Mouse (Mus musculus): ENCODE results near the gene Sf1. TPM values are rescaled to one million over a fixed set of nuclear protein-coding genes. Genes with fewer than 3 reads are reported as not detected.
A peak's percentile ranks its signal among the peaks of the same experiment; 100 is the strongest.

Gene Sf1
- polyA plus RNA-seq, 1 experiment = 365 TPM

GRCm38 (mm10) chr19:6321786-6322621 is 41.5 kb upstream of the Sf1 start:
- Histone ChIP-seq H3K4me3 (ENCODE audit: control insufficient read depth, insufficient read depth, low read length) (no peak overlapping the region), H3K27me3 (ENCODE audit: control insufficient read depth, insufficient read depth, low read length) (no peaks in the 10 kb centered on the region), H3K36me3 (ENCODE audit: control insufficient read depth, insufficient read depth, low read length) (no peaks in the 10 kb centered on the region), H3K4me1 (replicated peaks; ENCODE audit: control insufficient read depth, insufficient read depth, low read length) (no peaks in the 10 kb centered on the region), H3K27ac (ENCODE audit: control insufficient read depth, insufficient read depth, low read length) (no peak overlapping the region)
- 94% methylated on average over 33 of the region's 33 CpGs for WGBS
- DNase-seq = no peak
- TF ChIP-seq CTCF (IDR thresholded peaks at IDR 0.05; ENCODE audit: borderline replicate concordance, control insufficient read depth, extremely low read depth, insufficient read depth, low read length, poor library complexity) (no peak), POLR2A (IDR thresholded peaks at IDR 0.05; ENCODE audit: control insufficient read depth, extremely low read depth, insufficient read depth, low read length, poor library complexity) (no peak)

- 94% methylated on average over 9 of the region's 9 CpGs for WGBS
- DNase-seq = no peak
- Histone ChIP-seq H3K27me3 (ENCODE audit: control insufficient read depth, insufficient read depth, low read length) (no peaks in the 10 kb centered on the region), H3K27ac (ENCODE audit: control insufficient read depth, insufficient read depth, low read length) (no peak overlapping the region), H3K4me3 (ENCODE audit: control insufficient read depth, insufficient read depth, low read length) (no peak overlapping the region), H3K36me3 (ENCODE audit: control insufficient read depth, insufficient read depth, low read length) (no peaks in the 10 kb centered on the region), H3K4me1 (replicated peaks; ENCODE audit: control insufficient read depth, insufficient read depth, low read length) (no peaks in the 10 kb centered on the region)
- no peak for TF ChIP-seq CTCF (IDR thresholded peaks at IDR 0.05; ENCODE audit: borderline replicate concordance, control insufficient read depth, extremely low read depth, insufficient read depth, low read length, poor library complexity)
- no peak for TF ChIP-seq POLR2A (IDR thresholded peaks at IDR 0.05; ENCODE audit: control insufficient read depth, extremely low read depth, insufficient read depth, low read length, poor library complexity)
These were observed 38.7 kb upstream of the Sf1 start for GRCm38 (mm10) chr19:6324751-6325150.

- Histone ChIP-seq H3K27me3 (ENCODE audit: control insufficient read depth, insufficient read depth, low read length) (no peaks in the 10 kb centered on the region), H3K27ac (ENCODE audit: control insufficient read depth, insufficient read depth, low read length) (no peak overlapping the region), H3K4me3 (ENCODE audit: control insufficient read depth, insufficient read depth, low read length) (no peak overlapping the region), H3K4me1 (replicated peaks; ENCODE audit: control insufficient read depth, insufficient read depth, low read length) (peaks cover 29% of the 10 kb centered on the region), H3K36me3 (ENCODE audit: control insufficient read depth, insufficient read depth, low read length) (no peaks in the 10 kb centered on the region)
- 6% methylated on average over 5 of the region's 5 CpGs for WGBS
- DNase-seq = no peak
- TF ChIP-seq POLR2A (IDR thresholded peaks at IDR 0.05; ENCODE audit: control insufficient read depth, extremely low read depth, insufficient read depth, low read length, poor library complexity) = no peak
- TF ChIP-seq CTCF (IDR thresholded peaks at IDR 0.05; ENCODE audit: borderline replicate concordance, control insufficient read depth, extremely low read depth, insufficient read depth, low read length, poor library complexity) = no peak
These were observed 32.3 kb upstream of the Sf1 start for GRCm38 (mm10) chr19:6331178-6331577.

- DNase-seq = peak; percentile 69
- H3K27me3 ChIP-seq (ENCODE audit: control insufficient read depth, insufficient read depth, low read length) = no peaks in the 10 kb centered on the region
- H3K4me1 ChIP-seq (replicated peaks; ENCODE audit: control insufficient read depth, insufficient read depth, low read length) = peaks cover 36% of the 10 kb centered on the region
- WGBS = 34% methylated on average over 13 of the region's 13 CpGs
- no peak for TF ChIP-seq CTCF (IDR thresholded peaks at IDR 0.05; ENCODE audit: borderline replicate concordance, control insufficient read depth, extremely low read depth, insufficient read depth, low read length, poor library complexity)
- TF ChIP-seq POLR2A (IDR thresholded peaks at IDR 0.05; ENCODE audit: control insufficient read depth, extremely low read depth, insufficient read depth, low read length, poor library complexity) = no peak
- no peak overlapping the region for H3K4me3 ChIP-seq (ENCODE audit: control insufficient read depth, insufficient read depth, low read length)
- H3K36me3 ChIP-seq (ENCODE audit: control insufficient read depth, insufficient read depth, low read length) = no peaks in the 10 kb centered on the region
- no peak overlapping the region for H3K27ac ChIP-seq (ENCODE audit: control insufficient read depth, insufficient read depth, low read length)
These were observed 31.6 kb upstream of the Sf1 start for GRCm38 (mm10) chr19:6331719-6332516.

GRCm38 (mm10) chr19:6333761-6334595 is 29.5 kb upstream of the Sf1 start:
- WGBS = 60% methylated on average over 9 of the region's 9 CpGs

More at GRCm38 (mm10) chr19:6333761-6334595, 29.5 kb upstream of the Sf1 start:
- Histone ChIP-seq H3K4me1 (replicated peaks; ENCODE audit: control insufficient read depth, insufficient read depth, low read length) (peaks cover 38% of the 10 kb centered on the region), H3K27ac (ENCODE audit: control insufficient read depth, insufficient read depth, low read length) (peak overlapping the region; percentile 75), H3K36me3 (ENCODE audit: control insufficient read depth, insufficient read depth, low read length) (no peaks in the 10 kb centered on the region), H3K4me3 (ENCODE audit: control insufficient read depth, insufficient read depth, low read length) (peak overlapping the region; percentile 65), H3K27me3 (ENCODE audit: control insufficient read depth, insufficient read depth, low read length) (no peaks in the 10 kb centered on the region)
- TF ChIP-seq POLR2A (IDR thresholded peaks at IDR 0.05; ENCODE audit: control insufficient read depth, extremely low read depth, insufficient read depth, low read length, poor library complexity) = no peak
- TF ChIP-seq CTCF (IDR thresholded peaks at IDR 0.05; ENCODE audit: borderline replicate concordance, control insufficient read depth, extremely low read depth, insufficient read depth, low read length, poor library complexity) = no peak
- no peak for DNase-seq

Measured in thymus, adult 2 months (tissue).